Mouse (Mus musculus) fibroblast of lung, adult 2 months (primary cell): ENCODE data around the gene Trak1.

Source experiments
- DNase-seq: peaks from one replicate; pipeline ENCODE4 v3.0.0-alpha.2; 2011; ENCODE audit warnings: low read depth

Trak1 gene

DNA sequence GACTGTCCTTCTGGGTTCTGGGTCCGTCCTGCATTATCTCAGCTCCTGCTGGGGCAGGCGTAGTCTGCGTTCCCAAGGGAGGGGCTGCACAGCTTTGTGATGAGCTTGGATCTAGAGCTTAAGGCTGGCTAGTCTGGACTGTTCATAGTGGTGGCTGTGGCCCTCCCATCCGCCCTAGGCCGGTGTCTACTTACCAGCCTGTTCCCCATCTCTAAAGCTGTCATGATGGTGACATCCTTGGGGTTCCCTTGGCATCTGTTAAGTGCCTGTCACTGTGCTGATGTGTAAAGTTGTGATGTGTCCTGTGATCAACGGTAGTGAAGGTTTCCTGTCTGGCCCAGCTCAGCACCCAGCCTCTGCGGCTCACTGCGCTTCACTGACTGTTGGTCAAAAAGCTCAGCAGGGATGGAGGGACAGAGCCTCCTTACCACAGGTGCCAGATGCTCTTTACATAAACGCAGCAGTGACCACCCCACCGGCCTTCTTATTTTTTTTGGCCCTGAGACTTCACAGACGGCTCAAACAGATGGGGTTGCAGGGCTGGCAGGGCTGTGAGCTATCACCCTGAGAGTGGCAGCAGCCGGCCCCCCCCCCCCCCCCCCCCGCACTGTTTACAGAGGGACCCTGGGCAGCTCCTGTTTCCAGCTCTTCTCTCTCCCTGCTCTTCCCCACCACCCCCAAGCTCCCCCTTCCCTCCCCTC lies 74.8 kb downstream of the Trak1 start:
- no peak for DNase-seq

- no peak for DNase-seq
Measured at GRCm38 (mm10) chr9:121373107-121373506, 75.8 kb downstream of the Trak1 start.

DNA sequence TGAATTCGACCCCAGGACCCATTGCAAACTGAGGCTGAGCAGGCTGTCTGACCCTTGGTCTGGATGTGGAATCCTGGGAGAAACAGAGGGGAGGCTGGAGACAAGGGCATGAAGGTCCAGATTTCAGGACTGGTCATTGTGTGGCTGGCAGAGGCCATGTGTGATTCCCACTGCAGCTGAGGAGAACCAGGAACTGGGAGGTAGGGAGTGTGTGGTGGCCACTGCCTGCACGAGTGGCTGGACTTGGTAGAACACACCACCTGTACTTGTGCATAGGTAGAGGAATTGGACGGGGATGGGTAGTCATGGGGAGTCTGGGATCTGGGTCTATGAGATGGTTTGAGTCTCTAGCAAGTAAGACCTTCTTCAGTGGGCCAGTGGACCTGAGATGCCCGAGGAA lies 76.2 kb downstream of the Trak1 start:
- no peak for DNase-seq

GRCm38 (mm10) chr9:121374076-121374863 lies 77.0 kb downstream of the Trak1 start:
- DNase-seq: no peak

- no peak for DNase-seq
Measured at GRCm38 (mm10) chr9:121374864-121375255, 77.6 kb downstream of the Trak1 start.

DNA sequence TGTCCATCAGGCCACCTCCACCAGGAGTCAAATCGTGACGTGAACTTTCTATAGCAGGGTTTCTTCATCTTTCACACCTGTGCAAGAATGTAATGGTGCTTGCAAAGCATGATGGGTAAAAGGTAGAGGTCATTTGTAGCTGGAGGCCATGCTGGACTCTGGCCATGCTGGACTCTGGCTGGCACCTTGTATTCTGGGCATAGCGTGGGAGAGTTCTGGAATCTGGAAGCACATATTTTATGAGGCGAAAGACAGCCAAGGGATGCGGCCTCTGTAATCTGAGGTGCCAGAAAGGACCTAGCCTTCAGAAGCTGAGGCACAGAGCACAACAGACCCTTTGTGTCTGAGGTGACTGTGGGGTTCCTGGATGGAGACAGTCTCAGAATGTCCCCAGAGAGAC lies 78.8 kb downstream of the Trak1 start:
- no peak for DNase-seq

DNA sequence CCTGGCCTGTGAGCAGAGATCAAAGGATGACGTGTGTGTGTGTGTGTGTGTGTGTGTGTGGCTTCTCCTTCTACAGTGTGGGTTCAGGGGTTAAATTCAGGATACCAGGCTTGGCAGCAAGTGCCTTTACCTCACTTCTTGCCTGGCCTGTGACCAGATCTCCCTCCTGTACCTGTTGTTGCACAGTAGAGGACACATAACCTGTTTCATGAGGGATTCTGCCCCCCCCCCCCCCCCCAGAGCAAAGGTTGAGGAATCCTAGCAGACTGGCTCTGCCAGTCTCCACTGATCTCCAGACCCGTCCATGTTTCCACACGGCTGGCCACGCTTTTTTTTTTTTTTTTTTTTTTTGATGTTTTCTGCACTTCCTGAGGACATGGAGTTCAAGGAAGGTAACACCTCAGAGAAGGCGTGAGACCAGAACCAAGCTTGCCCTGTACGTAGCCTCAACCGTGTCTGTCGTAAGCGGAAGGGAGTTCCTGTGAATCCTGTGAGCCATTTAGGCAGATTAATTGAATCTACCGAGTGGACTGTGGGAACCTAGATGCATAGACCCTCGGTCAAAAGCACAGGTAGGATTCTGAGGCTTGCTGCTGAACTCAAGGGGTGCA lies 83.1 kb downstream of the Trak1 start:
- no peak for DNase-seq

DNA sequence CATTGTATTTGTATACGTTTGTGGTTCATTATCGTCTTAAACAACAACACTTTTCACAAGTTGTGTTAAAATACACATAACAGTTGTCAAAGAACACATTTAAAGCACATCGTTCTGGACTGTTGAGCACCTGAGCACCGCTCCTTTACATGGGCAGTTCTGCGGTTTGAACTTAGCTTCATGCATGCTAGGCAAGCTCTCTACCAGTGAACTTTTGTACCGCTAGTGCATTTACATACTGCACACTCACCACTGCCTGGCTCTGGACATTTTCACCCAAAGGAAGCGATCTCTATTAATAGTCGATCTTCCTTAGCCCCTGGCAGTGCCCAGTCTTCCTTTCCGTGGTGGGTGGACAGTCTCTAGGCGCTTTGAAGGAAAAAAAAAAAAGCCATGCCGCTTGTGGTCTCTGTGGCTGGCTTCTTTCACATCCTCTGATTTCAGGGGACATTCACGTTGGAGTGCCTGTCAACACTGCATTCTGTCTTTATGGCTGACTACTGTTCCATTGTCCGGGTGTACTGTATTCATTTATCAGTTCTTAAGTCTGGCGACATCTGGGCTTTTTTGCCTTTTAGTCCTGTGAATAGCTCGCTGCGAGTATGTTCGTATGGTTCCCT lies 84.5 kb downstream of the Trak1 start:
- DNase-seq: no peak

- no peak for DNase-seq
Measured at GRCm38 (mm10) chr9:121382568-121382967, 85.3 kb downstream of the Trak1 start.

GRCm38 (mm10) chr9:121383180-121383586 lies 85.9 kb downstream of the Trak1 start:
- no peak for DNase-seq

DNA sequence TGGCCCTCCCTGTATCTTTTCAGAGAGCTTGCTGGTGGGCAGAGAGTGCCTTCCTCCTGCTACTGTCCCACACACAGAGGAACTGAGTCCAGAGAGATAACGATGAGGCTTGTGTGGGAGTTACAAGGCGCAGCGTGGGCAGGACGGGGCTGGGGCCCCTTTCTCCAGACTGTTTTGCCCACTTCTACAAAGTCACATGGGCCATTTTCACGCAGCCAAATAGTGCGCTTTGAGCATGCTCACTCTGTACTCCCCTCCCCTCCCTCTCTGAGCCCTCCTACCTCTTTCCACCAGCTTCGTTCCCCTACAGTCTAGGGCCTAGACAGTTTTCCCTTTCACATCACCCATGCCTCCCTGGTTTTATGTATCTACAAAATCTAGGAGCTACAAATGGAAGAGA lies 87.3 kb downstream of the Trak1 start:
- no peak for DNase-seq

DNA sequence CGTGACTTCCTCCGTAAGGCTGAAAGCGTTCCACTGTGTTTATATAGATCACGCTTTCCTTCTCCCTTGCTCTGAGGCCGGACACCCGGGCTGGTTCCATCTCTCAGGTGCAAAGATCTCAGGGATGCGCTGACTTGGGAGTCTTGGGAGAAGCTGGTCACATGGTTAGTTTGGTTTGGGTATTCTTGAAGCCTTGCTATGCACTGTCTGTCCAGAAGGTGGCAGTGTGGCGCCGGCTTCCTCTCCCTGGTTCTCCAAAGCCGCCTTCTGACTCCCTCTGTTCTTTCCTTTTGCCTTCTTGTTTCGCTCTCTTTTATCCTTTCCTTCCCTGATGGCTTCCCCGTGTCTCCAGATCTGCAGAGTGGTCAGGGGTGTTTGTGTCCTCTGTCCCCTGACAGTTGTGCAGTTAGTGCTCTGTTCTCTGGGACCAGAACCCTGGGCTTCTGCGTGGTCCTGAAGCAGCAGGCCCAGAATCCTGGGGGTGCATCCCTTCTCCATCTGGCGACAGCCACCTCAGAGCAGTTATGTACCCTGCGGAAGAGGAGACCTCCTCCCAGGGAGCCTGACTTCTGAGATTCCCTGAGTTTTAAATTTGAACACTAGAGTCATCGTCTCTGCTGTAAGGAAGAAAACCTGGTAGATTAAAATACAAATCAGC lies 87.9 kb downstream of the Trak1 start:
- no peak for DNase-seq

GRCm38 (mm10) chr9:121385749-121386350 lies 88.5 kb downstream of the Trak1 start:
- no peak for DNase-seq

DNA sequence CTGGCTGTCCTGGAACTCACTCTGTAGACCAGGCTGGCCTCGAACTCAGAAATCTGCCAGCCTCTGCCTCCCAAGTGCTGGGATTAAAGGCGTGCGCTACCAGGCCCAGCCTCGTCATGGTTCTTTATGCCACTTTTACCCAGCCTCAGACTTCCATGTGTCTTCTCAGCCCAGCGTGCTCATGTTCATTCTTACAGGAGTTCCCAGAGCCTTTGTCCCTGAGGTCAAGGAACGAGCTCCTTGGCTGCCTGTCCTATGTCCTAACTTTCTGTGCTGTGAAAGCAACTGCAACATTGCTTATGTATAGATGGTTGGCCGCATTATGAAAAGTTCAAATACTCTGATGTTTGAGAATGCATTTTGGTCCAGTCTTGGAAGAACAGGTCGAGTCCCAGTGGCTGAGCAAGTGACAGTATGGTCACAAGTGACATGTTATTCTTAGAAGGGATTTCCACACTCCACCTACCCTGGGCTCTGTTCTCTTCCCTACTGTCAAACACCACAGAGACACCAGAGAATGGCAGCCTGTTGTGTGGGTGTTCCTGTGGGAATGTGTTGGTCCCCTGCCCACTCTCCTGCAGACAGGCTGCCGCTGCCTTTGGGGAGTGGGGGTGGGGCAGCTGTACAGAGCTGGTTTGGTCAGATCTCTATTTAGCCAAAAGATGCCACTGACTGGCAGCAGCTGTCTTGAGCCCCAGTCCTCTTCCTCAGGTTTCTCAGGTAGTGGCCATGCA lies 90.4 kb downstream of the Trak1 start:
- DNase-seq: no peak

GRCm38 (mm10) chr9:121388273-121388931 lies 91.1 kb downstream of the Trak1 start:
- DNase-seq: no peak

GRCm38 (mm10) chr9:121389258-121389657 lies 92.0 kb downstream of the Trak1 start:
- no peak for DNase-seq

- no peak for DNase-seq
Measured at GRCm38 (mm10) chr9:121391898-121392297, 94.6 kb downstream of the Trak1 start.

- DNase-seq: peak; percentile 58
Measured at GRCm38 (mm10) chr9:121392427-121392826, 95.1 kb downstream of the Trak1 start.

GRCm38 (mm10) chr9:121393104-121393503 lies 95.8 kb downstream of the Trak1 start:
- DNase-seq: no peak

- no peak for DNase-seq
Measured at GRCm38 (mm10) chr9:121394882-121395281, 97.6 kb downstream of the Trak1 start.
